Mouse (Mus musculus) lung, postnatal 25 days (tissue): ENCODE results near the gene Nin.
A peak's percentile ranks its signal among the peaks of the same experiment; 100 is the strongest.

ENCODE experiments used
- DNase-seq: peaks from one replicate; pipeline ENCODE4 v3.0.0; 2022; ENCODE audit warnings: low spot score

Nin gene

DNA sequence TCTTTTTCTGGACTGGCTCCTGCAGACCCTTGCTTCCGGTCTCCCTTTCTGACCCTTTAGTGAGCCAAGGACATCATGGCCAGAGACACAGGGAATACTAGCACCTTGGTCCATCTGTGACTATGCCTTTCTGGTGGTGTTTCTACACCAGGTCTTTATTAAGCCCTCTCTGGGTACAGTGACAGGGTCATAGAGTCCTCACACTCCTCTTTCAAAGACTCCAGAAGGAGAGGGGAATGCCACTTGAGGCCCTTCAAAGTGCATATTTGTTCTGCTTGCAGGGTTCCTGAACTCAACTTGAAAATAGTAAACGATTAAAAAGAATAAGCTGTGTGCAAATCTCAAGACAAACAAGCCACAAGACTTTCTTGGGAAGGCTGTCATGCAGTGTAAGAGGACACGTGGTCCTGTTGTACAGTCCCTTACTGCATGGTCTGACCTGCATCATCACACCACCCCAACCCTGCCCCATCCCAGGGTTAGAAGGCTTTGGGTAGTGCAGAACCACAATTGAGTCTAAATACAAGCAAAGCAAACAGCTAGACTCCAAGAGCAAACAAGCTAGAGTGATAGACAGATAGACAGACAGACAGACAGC is 30.5 kb downstream of the Nin start:
- no peak for DNase-seq

GRCm38 (mm10) chr12:70082485-70082884 is 31.0 kb downstream of the Nin start:
- no peak for DNase-seq

DNA sequence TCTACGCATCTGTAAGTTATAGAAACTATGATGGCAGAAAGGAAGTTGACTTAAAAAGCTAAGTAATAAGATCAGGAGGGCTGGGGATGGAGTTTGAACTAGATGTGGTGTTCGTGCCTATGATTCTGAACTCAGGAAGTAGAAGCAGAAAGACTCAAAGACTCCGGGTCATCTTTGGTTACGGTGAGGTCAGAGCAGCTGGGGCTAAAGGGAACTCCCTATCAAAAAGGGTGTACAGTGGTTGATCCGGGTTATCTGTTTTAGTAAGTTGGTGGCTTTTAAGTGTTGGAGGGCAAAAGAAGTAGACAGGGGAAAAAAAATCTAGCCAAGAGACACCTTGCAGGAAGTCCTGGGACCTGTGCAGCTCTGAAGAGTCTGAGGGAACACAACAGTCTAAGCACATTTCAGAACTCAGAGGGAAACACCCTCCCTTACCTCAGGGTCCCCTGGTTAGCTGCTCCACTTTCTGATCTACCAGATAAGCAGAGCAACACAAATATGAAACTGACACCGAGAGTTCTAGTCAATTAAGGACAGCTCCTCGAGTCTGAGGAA is 35.0 kb downstream of the Nin start:
- no peak for DNase-seq

GRCm38 (mm10) chr12:70076493-70076892 is 37.0 kb downstream of the Nin start:
- DNase-seq: no peak

DNA sequence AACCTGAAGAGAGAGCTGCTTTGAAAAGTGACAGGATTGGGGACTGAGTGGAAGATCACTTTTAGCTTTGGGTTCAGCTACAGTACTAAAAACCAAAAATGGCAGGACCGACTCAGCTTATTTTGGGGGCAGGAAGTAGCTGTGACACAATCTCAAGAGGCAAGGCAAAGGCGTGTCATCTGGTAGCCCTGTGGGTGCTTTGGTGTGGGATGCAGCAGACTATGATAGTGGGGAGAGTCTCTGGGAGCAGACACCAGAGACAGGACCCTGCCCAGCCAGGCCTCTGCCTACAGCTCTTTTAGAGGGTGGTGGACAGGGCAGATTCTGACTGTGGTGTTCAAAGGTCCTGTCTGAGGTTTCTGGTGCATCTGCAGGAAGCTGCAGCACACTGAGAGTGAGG is 38.5 kb downstream of the Nin start:
- DNase-seq: no peak

GRCm38 (mm10) chr12:70070888-70071287 is 42.6 kb downstream of the Nin start:
- DNase-seq: no peak

DNA sequence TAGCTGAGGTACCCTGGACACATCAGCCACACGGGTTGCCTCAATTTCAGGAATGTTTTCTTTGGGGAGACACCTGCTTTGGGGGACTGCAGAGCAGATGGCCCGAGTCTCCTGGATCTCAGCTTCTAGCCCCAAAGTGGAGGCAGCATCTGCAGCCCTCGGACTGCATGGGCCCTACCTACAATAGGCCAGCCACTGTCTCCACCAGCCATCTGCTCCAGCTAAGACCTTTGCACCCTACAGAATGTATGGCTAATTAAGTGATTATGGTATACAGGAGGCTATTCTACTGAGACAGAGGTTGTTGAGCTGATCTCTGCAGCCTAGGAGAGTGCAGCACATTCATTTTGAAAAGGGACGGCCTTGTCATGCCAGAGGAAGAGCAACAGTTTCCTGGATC is 43.2 kb downstream of the Nin start:
- no peak for DNase-seq

- no peak for DNase-seq
These were observed 44.8 kb downstream of the Nin start for GRCm38 (mm10) chr12:70068647-70069257.

DNA sequence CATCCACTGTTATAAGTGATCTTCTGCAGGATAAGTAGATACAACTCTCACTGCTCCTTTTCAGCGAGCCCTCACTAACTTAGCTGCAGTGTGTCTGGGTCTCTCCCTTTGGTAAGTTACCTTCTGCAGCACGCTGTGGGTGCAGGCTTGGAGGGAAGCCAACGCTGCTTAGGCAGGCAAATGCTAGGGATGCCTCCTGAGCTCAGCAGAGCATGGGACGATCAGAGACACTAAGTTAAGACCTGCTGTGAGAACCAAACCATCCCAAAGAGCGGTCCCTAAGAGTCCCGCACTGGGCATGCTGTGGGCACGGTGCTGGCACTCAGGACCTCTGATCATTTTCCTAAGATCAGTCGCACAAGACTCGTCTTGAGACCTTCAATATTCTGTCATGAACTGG is 45.7 kb downstream of the Nin start:
- DNase-seq: no peak

GRCm38 (mm10) chr12:70062114-70062513 is 51.4 kb downstream of the Nin start:
- DNase-seq: peak; percentile 51

- DNase-seq: peak; percentile 48
These were observed 54.3 kb downstream of the Nin start for GRCm38 (mm10) chr12:70058956-70059851.

DNA sequence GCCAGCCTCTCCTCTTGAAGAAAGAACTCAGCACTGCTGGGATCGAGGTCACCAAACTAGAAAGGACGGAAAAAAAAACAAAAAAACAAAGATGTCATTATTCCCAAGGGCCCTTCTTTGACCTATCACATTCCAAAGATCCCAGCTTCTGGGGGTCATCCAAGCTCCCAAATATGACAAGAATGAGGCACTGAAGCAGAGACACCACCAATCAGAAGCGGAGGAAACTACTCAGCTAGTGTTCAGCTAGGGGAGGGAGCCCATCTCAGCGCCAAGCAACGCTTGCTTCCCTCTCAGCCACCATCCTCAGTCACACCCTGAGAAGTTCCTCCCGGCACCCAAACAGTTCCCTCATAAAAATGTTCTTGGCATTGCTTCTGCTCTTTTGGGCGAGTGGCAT is 62.8 kb downstream of the Nin start:
- DNase-seq: peak; percentile 61

- no peak for DNase-seq
These were observed 64.8 kb downstream of the Nin start for GRCm38 (mm10) chr12:70048741-70049140.

DNA sequence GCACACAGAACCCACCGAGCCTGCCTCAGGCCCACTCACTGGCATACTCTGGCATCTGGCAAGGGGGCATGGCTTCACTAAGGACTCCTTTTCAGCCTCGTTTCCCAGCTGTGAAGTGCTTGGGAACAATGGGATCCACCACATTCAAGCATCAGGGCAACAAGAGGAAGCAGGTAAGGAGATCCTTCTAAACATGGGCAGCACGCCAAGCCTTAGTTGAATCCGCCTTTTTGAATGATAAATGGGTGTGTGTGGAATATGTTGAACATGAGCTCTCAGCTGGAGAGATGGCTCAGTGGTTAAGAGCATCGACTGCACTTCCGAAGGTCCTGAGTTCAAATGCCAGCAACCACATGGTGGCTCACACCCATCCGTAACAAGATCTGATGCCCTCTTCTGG is 66.2 kb downstream of the Nin start:
- no peak for DNase-seq

DNA sequence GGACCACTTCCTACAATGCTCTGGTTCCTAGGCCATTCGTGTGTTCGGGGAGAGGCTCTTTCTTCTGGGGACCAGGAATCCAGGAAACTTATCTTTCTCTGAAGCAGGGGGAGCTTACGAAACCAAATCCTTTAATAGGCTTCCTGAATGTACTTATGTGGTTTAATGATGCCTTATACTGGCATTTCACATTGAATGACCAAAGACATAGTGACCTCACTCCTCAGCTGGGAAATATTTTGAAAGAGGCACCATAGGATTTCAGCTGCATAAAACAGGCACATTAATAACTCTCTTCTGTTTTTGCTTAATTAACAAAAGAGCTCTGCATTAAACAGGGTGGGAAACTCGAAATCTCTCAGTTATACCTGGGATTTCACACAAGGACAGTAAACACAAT is 69.2 kb downstream of the Nin start:
- no peak for DNase-seq

DNA sequence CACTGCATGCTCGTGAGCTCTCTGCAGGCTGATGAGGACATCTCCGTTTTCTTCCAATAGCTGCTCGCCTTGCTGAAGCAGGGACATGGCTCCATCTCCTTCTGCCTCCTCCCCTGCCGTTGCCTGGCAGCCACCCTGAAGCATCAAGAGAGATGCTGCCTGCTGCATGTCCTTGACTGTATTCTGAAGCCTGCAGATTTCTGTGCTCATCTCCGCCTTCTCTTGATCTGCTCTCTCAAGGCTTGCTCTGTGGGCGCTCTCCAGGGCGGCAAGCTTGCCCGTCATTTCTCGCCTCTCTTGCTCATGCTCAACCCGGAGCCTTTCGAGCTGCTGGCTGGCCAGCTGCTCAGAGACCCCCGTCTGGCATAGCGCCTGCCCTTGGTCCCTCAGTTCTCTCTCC is 70.1 kb downstream of the Nin start:
- no peak for DNase-seq

- DNase-seq: no peak
These were observed 72.5 kb downstream of the Nin start for GRCm38 (mm10) chr12:70040981-70041380.

DNA sequence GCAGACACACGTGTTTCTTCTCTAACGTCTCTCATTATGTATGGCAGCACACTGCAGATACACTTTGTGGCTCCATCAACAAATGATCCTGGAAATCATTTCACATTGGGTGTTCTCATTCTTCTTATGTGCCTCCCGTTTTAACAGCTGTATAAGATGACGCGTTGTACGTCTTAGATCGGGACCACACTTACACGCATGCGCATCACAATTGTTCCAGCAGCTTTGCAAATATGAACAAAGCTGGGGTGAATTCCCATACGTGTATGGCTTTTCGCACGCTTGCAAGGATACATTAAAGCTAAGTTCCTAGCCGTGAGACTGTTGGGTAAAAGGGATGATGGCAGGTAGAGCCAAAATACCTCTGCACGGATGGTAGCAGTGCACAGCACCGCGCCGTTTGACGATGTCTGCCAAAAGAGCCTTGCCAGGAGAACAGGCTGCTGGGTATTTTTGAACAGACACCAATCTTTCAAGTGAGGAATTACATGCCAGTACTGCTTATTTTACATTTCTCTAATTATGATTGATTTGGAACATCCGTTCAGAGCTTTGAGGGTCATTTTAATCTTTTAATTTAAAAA is 76.7 kb downstream of the Nin start:
- no peak for DNase-seq

GRCm38 (mm10) chr12:70026233-70026632 is 87.3 kb downstream of the Nin start:
- no peak for DNase-seq

- no peak for DNase-seq
These were observed 88.1 kb downstream of the Nin start for GRCm38 (mm10) chr12:70025431-70025830.

DNA sequence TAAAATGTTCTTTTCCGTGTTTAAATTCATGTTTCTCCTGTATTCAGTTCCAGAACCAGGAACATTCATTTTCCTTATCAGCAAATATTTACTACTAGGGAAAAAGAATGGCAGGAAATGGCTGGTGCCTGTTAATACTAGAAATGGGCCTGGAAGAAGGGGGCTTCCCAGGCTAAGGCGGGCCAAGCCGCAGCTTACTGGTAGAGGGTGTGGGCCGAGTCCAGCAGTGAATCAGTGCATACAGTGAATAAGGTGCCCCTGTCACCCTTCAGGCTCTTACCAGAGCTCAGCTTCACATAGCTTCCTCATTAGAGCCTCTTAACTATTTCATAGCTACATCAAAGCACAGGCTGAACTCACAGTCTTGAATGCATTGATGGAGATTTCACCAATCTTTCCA is 89.9 kb downstream of the Nin start:
- DNase-seq: no peak

DNA sequence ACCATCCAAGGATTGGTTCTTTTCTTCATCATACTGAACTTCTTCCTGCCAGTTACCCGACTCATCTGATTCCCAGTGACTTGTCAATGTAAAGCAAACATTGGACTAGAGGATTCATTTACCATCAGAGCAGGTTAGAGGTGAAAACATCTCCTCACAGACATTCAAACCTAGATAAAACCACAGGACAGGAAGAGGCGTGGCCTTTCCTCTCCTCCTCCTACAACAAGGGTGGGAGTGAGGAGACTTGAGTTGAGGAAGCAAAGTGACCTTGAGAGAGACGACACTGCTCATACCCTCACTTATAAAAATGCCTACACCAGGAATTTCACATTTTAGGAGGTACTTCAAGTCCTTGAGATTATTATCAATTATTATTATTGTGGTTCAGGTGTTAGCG is 95.4 kb downstream of the Nin start:
- no peak for DNase-seq

DNA sequence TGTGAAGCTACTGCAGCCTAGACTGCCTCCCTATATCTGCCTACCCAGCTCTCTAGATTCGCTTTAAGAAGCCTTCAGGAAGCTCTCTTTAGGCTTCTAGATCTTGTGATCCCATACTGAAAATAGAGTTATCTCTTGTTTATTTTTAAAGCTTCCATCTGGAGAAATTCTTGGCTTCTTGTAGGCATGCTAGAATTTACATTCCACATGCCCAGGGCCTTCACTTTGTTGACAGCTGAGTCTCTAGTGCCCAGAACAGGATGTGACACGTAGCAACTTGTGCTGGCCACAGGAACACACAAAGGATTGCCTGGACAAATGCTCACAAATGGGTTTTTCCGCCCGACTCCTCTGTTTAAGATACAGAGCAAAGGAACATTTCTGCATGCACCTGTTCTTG is 97.6 kb downstream of the Nin start:
- DNase-seq: peak; percentile 71
